ENCODE assay signal across 8 mouse cellular contexts in the genomic region with DNA sequence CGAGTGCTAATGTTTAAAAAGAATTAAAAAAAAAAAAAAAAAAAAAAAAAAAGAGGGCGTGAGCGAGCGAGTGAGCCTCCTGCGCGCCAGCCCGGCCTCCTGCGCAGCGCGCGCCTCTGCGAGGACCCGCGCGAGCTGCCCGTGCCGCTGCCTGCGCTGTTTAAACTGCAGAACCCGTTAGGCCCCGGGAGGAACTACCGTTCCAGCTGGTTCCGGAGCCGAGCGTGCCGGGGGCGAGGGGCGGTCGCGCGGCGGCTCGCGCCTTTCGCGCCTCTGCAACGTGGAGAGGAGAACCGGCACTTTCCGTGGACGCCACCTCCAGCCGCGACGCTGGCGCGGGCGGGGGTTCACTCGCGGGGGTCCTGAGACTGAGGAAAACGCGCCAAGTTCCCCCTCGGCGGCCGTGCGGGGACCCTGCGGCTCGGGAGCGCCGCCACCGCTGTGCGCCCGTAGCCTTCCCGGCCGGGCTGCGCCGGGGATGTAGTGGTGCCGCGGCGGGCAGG. TPM values are rescaled to one million over a fixed set of nuclear protein-coding genes. Genes with fewer than 3 reads are reported as not detected.
DNase-seq lines count a peak whose midpoint lies in the region; ATAC-seq lines count a peak whose summit lies in the region.

A gene (plus strand): TSS at position 243 of the 503 bp plus-strand sequence.

- H3K27ac ChIP-seq in intestine, embryonic 15.5 days: peak within 1 kb of the TSS; percentile 99
- peak within 1 kb of the TSS; percentile 98 for H3K27ac ChIP-seq in liver, embryonic 13.5 days

- H3K4me2 ChIP-seq in intestine, embryonic 15.5 days (replicated peaks): peak within 1 kb of the TSS; percentile 77
- H3K4me2 ChIP-seq in liver, embryonic 13.5 days: peak within 1 kb of the TSS; percentile 86

- H3K27me3 ChIP-seq in intestine, embryonic 15.5 days (replicated peaks): no peaks in the 10 kb centered on the region
- no peaks in the 10 kb centered on the region for H3K27me3 ChIP-seq in liver, embryonic 13.5 days

- DNase-seq in urinary bladder, adult 2 months (ENCODE audit: low spot score): peak; percentile 83
- no peak for DNase-seq in urinary bladder, postnatal 14 days (ENCODE audit: low spot score)
- DNase-seq in cerebellum, postnatal 4 days (ENCODE audit: low spot score in 2 of 2): peak; percentile 57 to 81
- DNase-seq in gastrocnemius, postnatal 10 days: peak; percentile 78
- DNase-seq in liver, embryonic 13.5 days: no peak
- peak; percentile 80 for DNase-seq in ovary, postnatal 14 days (ENCODE audit: low spot score)
- no peak for DNase-seq in natural killer cell, adult 2 months (ENCODE audit: low spot score in 2 of 2)

- under 1% methylated on average over 65 of the region's 67 CpGs for WGBS in intestine, embryonic 15.5 days
- WGBS in liver, embryonic 13.5 days (ENCODE audit: insufficient replicate concordance): under 1% methylated on average over 51 of the region's 67 CpGs

- H3K9me3 ChIP-seq in intestine, embryonic 15.5 days: no peaks in the 10 kb centered on the region
- no peaks in the 10 kb centered on the region for H3K9me3 ChIP-seq in liver, embryonic 13.5 days (replicated peaks)

- peaks cover 3% of the 10 kb centered on the region; the same call in 1 of the 2 replicates for H3K4me1 ChIP-seq in intestine, embryonic 15.5 days (replicated peaks)
- peaks cover 23% of the 10 kb centered on the region for H3K4me1 ChIP-seq in liver, embryonic 13.5 days (replicated peaks)

- H3K36me3 ChIP-seq in intestine, embryonic 15.5 days: no peaks in the 10 kb centered on the region
- H3K36me3 ChIP-seq in liver, embryonic 13.5 days: peaks cover 6% of the 10 kb centered on the region

- peak within 1 kb of the TSS; percentile 99 for H3K4me3 ChIP-seq in intestine, embryonic 15.5 days (replicated peaks)
- peak within 1 kb of the TSS; percentile 99 for H3K4me3 ChIP-seq in liver, embryonic 13.5 days (replicated peaks)

- peak; percentile 59 for ATAC-seq in intestine, embryonic 15.5 days
- ATAC-seq in liver, embryonic 13.5 days (ENCODE audit: low read depth): peak; percentile 15

- H3K9ac ChIP-seq in intestine, embryonic 15.5 days: peak within 1 kb of the TSS; percentile 97
- peak within 1 kb of the TSS; percentile 99 for H3K9ac ChIP-seq in liver, embryonic 13.5 days

RNA-seq across cellular contexts. Expression of the gene that starts here (rescaled TPM):
- 14.0 and 17.0 TPM in 2 replicates for polyA plus RNA-seq in urinary bladder, adult 2 months (2012; rRNA removed)
- 10 to 100 TPM; 18.7 to 19.2 TPM for total RNA-seq in gastrocnemius, postnatal 10 days (2021)
- 90.1 and 107 TPM in 2 replicates for polyA plus RNA-seq in intestine, embryonic 15.5 days (2015; fragmentation: Nextera tagmentation; extraction: Ambion mirVana)
- 70.6 and 86.4 TPM in 2 replicates for polyA plus RNA-seq in liver, embryonic 13.5 days (2015; fragmentation: Nextera tagmentation; extraction: Ambion mirVana)

Comparison
In these comparisons a context has a peak if more than half of its experiments do, and no peak if none do; other contexts are left out.
1. DNase-seq: peak in urinary bladder, adult 2 months (single experiment), cerebellum, postnatal 4 days (2 of 2), gastrocnemius, postnatal 10 days (single experiment) and ovary, postnatal 14 days (single experiment); none in urinary bladder, postnatal 14 days (single experiment), liver, embryonic 13.5 days (single experiment) and natural killer cell, adult 2 months (0 of 2).